Mouse (Mus musculus) CD4-positive, CD25-positive, alpha-beta regulatory T cell, adult 4 months (primary cell): ENCODE data around the gene Dctn1. TPM values are rescaled to one million over a fixed set of nuclear protein-coding genes. Genes with fewer than 3 reads are reported as not detected.
A peak's percentile ranks its signal among the peaks of the same experiment; 100 is the strongest.

Experiments
- ATAC-seq: one replicate; pipeline ENCODE4 v1.8.0; 2017
- polyA plus RNA-seq, 2 experiments: library from polyadenylated mRNA; unstranded; fragments of 100-300 nt; shearing (Covaris generic); gene quantifications; one replicate each; pipeline ENCODE4 v1.2.1; 2017

Dctn1 gene
- polyA plus RNA-seq: 10 to 100 TPM; 14.7 to 18.2 TPM

DNA sequence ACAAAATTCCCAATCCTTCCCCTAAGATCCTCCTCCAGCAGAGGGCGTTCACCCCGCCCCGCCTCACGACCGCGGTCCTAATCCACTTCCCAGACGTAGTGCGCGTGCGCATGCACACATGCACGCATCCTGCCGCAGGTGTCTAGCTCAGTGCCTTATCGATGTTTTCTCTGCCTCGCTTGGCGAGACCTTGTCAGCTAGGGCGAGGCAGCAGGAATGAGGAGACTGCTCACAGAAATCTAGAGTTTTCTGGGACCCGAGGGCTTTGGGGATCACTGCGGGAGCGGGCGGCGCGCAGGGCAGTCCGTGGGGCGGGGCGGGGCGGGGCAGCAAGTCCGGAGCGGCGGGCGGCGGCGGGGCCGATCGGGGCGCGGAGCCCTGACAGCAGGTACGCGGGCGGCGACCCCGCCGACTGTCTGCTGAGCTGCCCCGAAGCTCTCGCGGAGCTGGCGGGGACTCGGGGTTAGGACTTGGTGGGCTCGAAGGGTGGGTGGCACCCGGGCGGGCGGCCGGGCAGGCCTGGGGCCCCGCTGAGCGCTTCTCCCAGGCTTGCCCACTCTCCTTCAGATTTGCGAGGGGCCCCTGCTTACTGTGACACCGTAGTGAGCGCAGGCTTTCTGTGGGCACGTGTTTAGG lies at the start of gene Dctn1:
Gene Dctn1, plus strand, starts transcription at position 314 of the 636 bp plus-strand sequence.
- ATAC-seq: peak; percentile 83

DNA sequence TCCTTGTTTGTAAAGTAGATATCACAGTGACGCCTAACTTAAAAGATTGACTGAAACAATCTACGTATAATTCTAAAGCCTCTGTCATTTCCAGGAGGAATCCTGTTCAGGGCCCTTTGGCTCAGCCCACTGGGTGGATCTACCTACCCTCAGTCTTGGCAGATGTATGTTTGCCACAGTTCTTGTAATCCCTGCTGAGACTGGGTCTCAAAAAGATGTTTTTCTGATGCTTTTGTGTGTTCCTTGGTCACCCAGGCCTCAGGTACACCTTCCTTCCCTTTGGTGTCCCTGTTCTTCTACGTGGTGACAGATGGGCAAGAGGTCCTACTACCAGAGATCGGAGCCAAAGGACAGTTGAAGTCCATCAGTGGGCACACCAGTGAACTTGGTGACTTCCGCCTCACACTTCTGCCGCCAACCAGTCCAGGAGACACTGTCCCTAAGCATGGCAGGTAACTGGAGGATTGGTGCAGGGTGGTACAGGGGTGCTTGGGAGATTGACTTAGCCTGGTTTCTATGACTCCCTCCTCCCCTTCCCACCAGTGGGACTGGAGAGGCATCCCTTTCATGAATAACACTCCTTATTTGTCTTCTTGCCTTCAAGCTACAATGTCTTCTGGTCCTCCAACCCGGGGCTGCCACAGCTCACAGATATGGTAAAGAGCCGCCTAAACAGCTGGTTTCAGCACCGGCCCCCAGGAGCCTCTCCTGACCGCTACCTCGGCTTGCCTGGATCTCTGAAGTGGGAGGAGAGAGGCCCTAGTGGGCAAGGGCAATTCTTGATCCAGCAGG lies 49.2 kb upstream of the Dctn1 start:
- no peak for ATAC-seq

GRCm38 (mm10) chr6:83117165-83117438 lies 48.6 kb upstream of the Dctn1 start:
- ATAC-seq: no peak

DNA sequence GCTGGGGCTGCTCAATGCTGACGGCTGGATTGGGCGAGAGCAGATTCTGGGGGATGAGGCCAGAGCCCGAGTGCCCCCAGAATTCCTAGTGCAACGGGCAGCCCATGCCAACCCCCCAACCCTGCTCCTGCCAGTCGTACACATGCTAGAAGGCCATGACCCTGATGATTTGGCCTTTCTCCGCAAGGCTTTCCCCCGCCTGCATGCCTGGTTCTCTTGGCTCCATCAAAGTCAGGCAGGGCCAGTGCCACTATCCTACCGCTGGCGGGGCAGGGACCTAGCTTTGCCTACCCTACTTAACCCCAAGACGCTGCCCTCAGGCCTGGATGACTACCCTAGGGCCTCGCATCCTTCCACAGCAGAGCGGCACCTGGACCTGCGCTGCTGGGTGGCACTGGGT lies 48.1 kb upstream of the Dctn1 start:
- no peak for ATAC-seq

GRCm38 (mm10) chr6:83118369-83118768 lies 47.4 kb upstream of the Dctn1 start:
- ATAC-seq: no peak

DNA sequence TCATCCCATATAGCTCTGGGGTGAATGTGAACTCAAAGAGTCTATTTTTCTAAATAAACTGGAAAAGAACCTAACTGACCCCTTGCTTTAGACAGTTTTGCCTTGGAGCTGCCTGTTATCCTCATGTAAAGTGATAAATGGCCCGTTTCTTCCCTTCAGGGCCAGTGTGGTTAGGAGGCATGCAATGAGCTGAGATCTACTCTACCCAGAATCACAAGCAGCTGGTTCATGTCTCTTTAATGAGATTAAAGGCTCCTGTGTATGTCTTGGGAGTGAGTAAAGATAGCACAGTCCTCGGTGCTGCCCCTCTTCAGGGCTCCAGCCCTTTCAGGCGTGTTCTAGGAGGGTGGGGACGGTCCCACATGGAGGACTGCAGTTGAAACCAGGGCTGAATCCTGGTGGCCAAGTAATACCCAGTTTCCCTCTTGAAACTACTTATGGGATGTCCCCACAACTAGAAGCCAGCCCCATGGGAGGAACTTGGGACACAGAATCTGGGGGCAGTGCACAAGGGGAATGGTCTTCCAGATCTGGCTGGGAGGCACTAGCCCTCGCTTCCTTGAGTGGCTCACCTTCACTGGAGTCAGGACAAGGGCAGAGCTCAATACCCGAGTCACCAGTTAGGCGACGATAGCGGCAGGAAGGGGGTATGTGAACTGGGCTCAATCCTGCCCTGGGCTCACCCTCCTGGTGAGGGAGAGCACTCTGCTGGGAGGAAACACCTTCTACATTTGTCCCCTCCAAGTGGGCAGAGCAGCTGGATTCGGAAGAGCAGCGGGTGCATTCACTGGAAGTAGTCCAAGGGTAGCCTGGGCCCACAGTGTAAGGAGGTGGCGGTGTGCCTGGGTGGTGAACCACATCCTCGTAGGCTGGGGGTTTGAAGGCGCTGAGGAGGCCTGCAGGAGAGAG lies 46.6 kb upstream of the Dctn1 start:
- no peak for ATAC-seq

GRCm38 (mm10) chr6:83119734-83120051 lies 46.0 kb upstream of the Dctn1 start:
- ATAC-seq: no peak

- ATAC-seq: peak; percentile 93
These were observed 44.5 kb upstream of the Dctn1 start, which contains the start of gene Wbp1 for GRCm38 (mm10) chr6:83120930-83121862. TSS of gene Wbp1 (minus strand) at chr6:83121559.

- ATAC-seq: peak; percentile 11
These were observed 43.6 kb upstream of the Dctn1 start for GRCm38 (mm10) chr6:83121863-83122710.

- ATAC-seq: no peak
These were observed 42.8 kb upstream of the Dctn1 start for GRCm38 (mm10) chr6:83122961-83123360.

- ATAC-seq: peak; percentile 37
These were observed 40.8 kb upstream of the Dctn1 start for GRCm38 (mm10) chr6:83124851-83125312.

DNA sequence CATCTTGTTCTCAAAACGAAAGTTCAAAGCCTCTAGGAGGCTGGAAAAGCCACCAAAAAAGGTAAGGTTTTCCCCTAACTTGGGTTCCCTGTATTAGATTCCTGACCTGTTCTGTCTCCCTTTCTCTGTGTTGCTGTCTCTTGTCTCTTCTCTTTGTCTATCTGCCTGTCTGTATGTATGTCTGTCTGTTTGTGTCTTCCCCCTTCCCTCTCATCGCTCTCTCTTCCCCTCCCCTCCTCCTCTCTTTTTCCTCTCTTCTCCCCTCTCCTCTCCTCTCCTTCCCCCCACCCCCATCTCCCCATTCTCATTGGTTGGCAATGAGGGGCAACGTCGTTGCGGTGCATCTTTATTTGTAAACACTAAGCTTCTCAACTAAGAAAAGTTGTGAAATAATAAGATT lies 40.4 kb upstream of the Dctn1 start, which contains the start of gene Ino80b:
Gene Ino80b, minus strand, starts transcription at position 101 of the 400 bp plus-strand sequence.
- no peak for ATAC-seq

- ATAC-seq: no peak
These were observed 38.3 kb upstream of the Dctn1 start for GRCm38 (mm10) chr6:83127419-83127818.

GRCm38 (mm10) chr6:83131469-83132034 lies 34.2 kb upstream of the Dctn1 start:
- no peak for ATAC-seq

DNA sequence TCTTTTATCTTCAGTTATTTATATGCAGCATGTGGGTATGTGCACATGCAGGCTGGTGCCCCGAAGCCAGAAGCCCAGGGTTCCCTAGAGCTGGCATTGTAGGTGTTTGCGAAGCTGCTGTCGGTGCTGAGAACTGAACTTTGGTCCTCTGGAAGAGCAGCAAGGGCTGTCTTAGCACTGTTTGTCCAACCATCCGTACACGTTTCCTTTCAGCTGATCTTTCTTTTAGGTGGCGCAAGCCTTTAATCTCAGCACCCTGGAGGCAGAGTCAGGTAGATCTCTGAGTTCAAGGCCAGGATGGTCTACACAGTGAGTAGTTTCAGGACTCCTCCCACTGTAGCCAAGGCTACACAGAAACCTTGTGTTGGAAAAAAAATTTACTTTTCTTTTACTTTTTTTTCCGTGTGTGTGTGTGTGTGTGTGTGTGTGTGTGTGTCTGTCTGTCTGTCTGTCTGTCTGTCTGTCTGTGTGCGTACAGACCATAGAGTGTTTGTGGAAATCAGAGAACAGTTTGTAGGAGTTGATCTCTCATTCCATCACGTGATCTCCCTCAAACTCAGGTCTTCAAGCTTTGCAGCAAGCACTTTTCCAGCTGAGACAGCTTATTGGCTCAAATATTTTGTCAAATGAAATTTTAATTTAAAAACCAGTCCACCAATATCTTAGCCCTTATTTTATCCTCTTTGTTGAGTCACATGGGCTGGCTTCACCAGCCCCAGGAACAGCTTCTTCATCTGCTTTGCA lies 33.4 kb upstream of the Dctn1 start:
- ATAC-seq: no peak

DNA sequence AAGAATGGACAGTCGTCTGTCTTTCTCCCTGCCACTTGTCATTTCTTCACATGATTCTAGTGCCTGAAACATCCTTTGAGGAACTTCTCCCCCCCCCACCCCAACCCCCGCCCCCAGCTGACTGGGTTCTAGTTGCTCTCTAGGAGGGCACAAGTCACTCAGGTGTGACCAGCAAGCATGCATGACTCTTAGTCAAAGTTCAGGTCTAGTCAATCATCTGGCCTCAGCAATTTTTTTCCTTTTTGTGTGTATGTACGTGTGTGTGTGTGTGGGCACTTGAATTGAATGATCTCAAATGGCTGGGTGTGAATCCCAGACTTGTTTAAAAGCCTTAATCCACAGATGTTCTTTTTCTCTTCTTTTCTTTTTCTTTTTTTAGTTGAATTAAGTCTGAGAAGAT lies 31.5 kb upstream of the Dctn1 start:
- no peak for ATAC-seq

DNA sequence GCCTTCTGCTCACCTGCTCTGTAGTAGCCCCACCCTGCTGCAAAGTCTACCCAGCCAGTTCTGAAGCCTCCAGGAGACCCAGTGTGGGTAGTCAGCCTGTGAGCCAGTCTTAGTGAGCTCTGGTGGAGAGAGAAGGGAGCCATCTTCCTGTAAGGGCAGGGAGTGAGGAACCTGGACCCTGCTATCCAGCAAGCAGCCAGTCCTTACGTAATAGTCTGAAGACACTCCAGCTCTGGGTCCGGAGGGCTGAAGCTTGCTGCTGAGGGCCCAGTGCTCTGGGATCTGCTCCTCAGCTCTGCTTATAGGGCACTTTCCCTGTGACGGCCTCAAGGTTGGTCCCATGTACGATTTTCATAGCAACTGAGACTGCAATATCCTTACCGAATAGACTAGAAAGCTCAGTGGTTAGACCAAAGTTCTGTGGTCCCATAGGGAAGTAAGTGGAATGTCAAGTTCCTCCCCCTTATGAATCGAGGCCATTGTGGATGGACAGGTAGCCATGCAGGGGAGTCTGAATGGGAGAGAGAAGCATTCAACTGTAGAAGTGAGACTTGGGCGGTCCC lies 30.7 kb upstream of the Dctn1 start, which contains the start of gene Rtkn:
Gene Rtkn, plus strand, starts transcription at position 513 of the 563 bp plus-strand sequence.
- ATAC-seq: no peak

DNA sequence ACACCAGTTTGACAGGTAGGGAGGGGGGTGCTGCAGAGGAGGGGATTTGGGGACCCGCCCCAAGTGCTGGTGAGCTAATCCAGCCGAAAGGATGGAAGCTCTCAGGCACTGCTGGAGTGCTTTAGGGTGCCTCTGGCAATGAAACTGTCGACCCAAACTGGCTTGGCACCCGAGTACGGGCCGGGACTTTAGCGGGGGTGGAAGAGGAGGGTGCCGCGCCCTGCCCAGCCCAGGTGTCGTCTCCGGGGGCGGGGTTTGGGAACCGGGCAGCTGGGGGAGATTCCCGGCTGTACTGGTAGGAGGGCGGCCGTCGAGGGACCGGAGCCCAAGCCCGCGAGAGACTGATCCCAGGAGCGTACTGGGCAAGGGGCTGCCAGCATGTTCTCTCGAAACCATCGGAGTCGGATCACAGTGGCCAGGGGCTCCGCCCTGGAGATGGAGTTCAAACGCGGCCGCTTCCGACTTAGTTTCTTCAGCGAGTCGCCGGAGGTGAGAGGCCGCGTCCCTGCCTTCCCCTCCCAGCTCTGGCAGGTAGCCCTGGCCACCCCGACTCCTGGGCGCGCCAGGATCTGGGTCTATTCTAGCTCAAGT lies 30.1 kb upstream of the Dctn1 start:
- ATAC-seq: peak; percentile 35

GRCm38 (mm10) chr6:83136291-83136880 lies 29.3 kb upstream of the Dctn1 start:
- no peak for ATAC-seq
